Mouse (Mus musculus): ENCODE results near the gene Pwwp2b.

- TF ChIP-seq SIN3A (IDR thresholded peaks at IDR 0.05; ENCODE audit: low read length) (no peak), POLR2A (IDR thresholded peaks at IDR 0.05; ENCODE audit: control insufficient read depth in 1 of 2, insufficient read depth in 1 of 2, low read depth in 1 of 2, low read length in 2 of 2, poor library complexity in 1 of 2) (no peak), CTCF (IDR thresholded peaks at IDR 0.05 in 2 of 3, conservative IDR thresholded peaks at IDR 0.05 in 1 of 3; ENCODE audit: control insufficient read depth in 1 of 3, insufficient read depth in 1 of 3, low read depth in 2 of 3, low read length in 3 of 3, poor library complexity in 1 of 3, severe bottlenecking in 1 of 3) (no peak), TCF12 (IDR thresholded peaks at IDR 0.05; ENCODE audit: low read depth, low read length) (no peak), ZNF384 (IDR thresholded peaks at IDR 0.05; ENCODE audit: low read depth, low read length) (no peak), UBTF (IDR thresholded peaks at IDR 0.05; ENCODE audit: borderline replicate concordance, insufficient read depth, low read depth, low read length) (no peak), KAT2A (conservative IDR thresholded peaks at IDR 0.05; ENCODE audit: low read depth, low read length) (no peak), ZMIZ1 (IDR thresholded peaks at IDR 0.05; ENCODE audit: low read depth, low read length) (no peak), EP300 (IDR thresholded peaks at IDR 0.05; ENCODE audit: low read depth in 1 of 2, low read length in 2 of 2) (no peak), MAZ (IDR thresholded peaks at IDR 0.05; ENCODE audit: low read depth, low read length) (no peak), CHD2 (IDR thresholded peaks at IDR 0.05; ENCODE audit: low read length) (no peak)
Measured at GRCm38 (mm10) chr7:139319006-139319411, 70.7 kb downstream of the Pwwp2b start.

Measured in MEL (cell line).